Mouse (Mus musculus) embryonic fibroblast, embryonic 13.5 days (primary cell): Measurements from ENCODE around the gene Ibtk. TPM values are rescaled to one million over a fixed set of nuclear protein-coding genes. Genes with fewer than 3 reads are reported as not detected.
"Not testable (repeated sequence)": the region's sequence is repeated elsewhere in the genome, so short reads cannot be mapped to it uniquely, and the experiment has no call there.

Source experiments
- H3K27ac ChIP-seq: 2 replicates; pipeline ENCODE4 v1.5.1; 2012; ENCODE audit warnings: low read length, control low read depth, inconsistent platforms; ENCODE audit not compliant: insufficient read depth
- H3K4me1 ChIP-seq: 2 replicates; pipeline ENCODE4 v1.6.1; 2011; ENCODE audit warnings: low read length; ENCODE audit not compliant: control insufficient read depth, insufficient read depth
- H3K4me3 ChIP-seq: 2 replicates; pipeline ENCODE4 v1.5.1; 2011; ENCODE audit warnings: mild to moderate bottlenecking, control low read depth, low read length; ENCODE audit not compliant: insufficient read depth
- CTCF ChIP-seq: IDR thresholded peaks from 2 replicates; pipeline ENCODE4 v1.5.1; 2011; ENCODE audit warnings: mild to moderate bottlenecking, control low read depth, low read length, moderate library complexity, borderline replicate concordance; ENCODE audit not compliant: insufficient read depth
- POLR2A ChIP-seq: IDR thresholded peaks from 2 replicates; pipeline ENCODE4 v1.6.1; 2011; ENCODE audit warnings: low read depth, mild to moderate bottlenecking, control low read depth, low read length, moderate library complexity
- polyA plus RNA-seq: library from polyadenylated mRNA; stranded (reverse); fragments of >200 nt; gene quantifications from 2 replicates; pipeline ENCODE4 v1.2.4, GENCODE M21; 2011; ENCODE audit warnings: low read depth; ENCODE audit not compliant: missing spikeins, insufficient read length

The Ibtk gene
- 28.8 and 38.7 TPM in 2 replicates for polyA plus RNA-seq

DNA sequence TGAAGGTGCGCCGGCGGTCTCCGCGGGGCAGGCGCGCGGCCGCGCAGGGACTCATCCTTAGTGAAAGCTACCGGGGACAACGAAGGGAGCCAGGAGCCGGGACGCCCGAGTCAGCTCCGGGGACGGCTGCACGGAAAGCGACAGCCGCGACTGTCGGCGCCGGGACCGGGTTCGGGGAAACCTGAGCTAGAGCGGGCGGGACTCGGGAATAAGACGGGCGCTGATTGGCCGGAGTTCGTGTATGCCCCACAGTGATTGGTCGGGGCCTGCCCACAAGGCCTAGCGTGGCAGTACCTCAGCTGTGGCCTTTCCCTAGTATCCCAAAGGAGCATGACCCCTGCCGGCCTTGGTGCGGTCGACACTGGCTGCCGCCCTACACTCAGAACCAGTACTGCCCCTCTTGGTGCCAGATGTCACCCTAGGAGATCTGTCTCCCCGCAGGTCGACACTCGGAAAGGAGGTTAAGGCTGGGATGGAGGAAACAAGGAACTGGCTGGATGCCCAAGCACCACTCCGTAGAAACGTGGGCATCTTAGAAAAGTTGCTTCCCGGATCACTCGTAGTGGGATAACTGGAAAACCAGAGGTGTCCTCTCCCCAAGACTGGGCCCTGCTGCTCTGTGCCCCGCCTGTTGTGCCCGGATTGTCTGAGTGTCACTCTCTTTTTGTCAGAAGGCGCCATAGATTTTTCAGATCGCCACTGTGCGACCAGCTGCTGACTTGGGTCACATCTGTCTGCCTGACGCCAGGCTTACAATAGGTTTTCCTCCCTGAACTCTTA is at the start of gene Ibtk:
Ibtk (minus strand) TSS at position 193 of the 780 bp plus-strand sequence.
- peak within 1 kb of the TSS; percentile 67 for H3K27ac ChIP-seq
- peaks cover 5% of the 10 kb centered on the region for H3K4me1 ChIP-seq
- TF ChIP-seq POLR2A (peak; percentile 91), CTCF (no peak; the same call in 1 of the 2 replicates)
- H3K4me3 ChIP-seq, result peak within 1 kb of the TSS; percentile 89

DNA sequence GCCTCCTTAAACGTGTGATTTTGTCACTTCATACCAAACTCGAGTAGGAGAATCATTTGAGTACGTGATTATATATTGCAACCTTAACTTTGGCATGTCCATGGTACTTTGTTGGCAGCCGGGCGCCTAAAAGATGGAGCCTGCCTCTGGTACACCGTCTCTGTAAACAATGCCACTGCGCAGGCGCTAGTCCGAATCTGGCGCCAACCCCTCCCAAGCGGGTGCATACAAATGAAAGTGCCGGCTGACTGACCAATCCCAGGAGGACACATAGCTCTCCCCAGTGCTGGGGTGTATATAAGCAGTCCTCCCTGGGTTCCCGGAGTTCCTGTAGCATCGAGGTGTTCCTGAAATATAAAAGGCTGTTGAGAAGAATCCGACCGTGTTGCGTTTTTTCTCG is 42.4 kb upstream of the Ibtk start:
- not testable (repeated sequence) for H3K4me3 ChIP-seq, H3K4me1 ChIP-seq, H3K27ac ChIP-seq

- Histone ChIP-seq H3K4me1 (no peaks in the 10 kb centered on the region), H3K4me3 (no peak overlapping the region), H3K27ac (no peak overlapping the region)
- no peak for TF ChIP-seq POLR2A
- TF ChIP-seq CTCF, result no peak
These were observed 31.1 kb upstream of the Ibtk start for GRCm38 (mm10) chr9:85780249-85780648.

- no peak overlapping the region for H3K4me3 ChIP-seq
- no peaks in the 10 kb centered on the region for H3K4me1 ChIP-seq
- H3K27ac ChIP-seq, result no peak overlapping the region
- TF ChIP-seq CTCF (no peak), POLR2A (no peak)
These were observed 30.3 kb upstream of the Ibtk start for GRCm38 (mm10) chr9:85779458-85779857.

- Histone ChIP-seq H3K4me1 (no peaks in the 10 kb centered on the region), H3K27ac (no peak overlapping the region), H3K4me3 (no peak overlapping the region)
- TF ChIP-seq POLR2A (no peak), CTCF (no peak)
These were observed 28.4 kb upstream of the Ibtk start for GRCm38 (mm10) chr9:85777544-85777943.

DNA sequence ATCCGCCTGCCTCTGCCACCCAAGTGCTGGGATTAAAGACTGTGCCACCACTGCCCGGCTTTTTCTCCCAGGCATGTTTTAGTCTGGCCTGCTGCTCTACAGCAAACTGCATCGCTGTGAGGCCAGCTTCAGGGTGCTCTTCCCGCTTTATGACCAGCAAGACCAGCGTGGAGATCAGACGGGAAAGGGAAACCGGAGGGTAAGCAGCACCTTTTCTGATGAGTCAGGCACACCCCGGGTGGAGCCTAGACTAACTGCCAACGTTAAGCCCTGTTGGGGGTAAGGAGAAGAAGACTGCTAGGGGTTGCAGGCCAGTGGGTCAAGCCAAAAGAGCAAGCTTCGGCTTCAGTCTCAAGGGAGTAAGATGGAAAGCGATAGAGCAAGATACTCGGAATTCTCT is 23.1 kb upstream of the Ibtk start:
- Histone ChIP-seq H3K4me3 (no peak overlapping the region), H3K27ac (no peak overlapping the region), H3K4me1 (peaks cover 2% of the 10 kb centered on the region; the same call in 1 of the 2 replicates)
- TF ChIP-seq POLR2A, result no peak
- TF ChIP-seq CTCF, result no peak

DNA sequence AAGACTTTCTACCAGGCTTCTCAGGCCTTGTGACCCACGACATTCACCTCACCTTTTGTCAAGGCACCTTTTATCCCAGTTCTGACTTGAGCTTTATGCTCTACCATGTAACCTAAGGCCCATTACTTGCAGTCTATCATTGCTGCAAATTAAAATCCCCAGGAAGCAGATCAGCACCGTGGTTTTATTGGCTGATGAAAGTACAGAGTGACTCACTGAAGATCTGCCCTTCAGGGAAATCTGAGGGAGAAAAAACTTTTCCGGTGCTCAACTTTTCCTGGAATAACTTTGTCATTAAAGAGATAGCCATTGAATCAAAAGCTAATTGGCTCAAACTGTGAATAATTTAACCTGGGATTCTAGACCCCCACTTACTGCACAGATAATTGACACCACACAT is 22.3 kb upstream of the Ibtk start:
- no peak for TF ChIP-seq POLR2A
- no peak for TF ChIP-seq CTCF
- Histone ChIP-seq H3K4me3 (no peak overlapping the region), H3K27ac (no peak overlapping the region; the same call in 1 of the 2 replicates)

DNA sequence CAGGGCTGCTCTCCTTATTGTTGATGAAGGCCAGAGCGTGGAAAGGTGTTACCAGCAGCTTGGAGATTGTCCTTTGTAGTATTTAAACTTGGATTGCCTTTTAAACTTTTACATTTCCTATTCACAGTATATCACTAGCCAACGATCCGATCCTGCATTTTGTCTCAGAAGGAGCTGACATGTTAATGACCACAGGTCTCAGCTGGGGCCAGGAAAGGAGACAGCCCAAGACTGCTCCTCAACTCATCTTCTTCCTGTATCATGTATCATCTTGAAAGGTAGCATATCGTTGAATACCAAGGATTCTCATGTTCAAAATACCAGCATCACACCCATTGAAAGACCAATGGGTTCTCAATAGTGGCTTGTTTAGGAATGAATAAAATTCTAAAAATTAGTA is 21.2 kb upstream of the Ibtk start:
- Histone ChIP-seq H3K4me3 (no peak overlapping the region), H3K27ac (no peak overlapping the region), H3K4me1 (peaks cover 2% of the 10 kb centered on the region; the same call in 1 of the 2 replicates)
- no peak for TF ChIP-seq CTCF
- TF ChIP-seq POLR2A, result no peak

More for the DNA sequence above, 22.3 kb upstream of the Ibtk start:
- peaks cover 2% of the 10 kb centered on the region; the same call in 1 of the 2 replicates for H3K4me1 ChIP-seq

DNA sequence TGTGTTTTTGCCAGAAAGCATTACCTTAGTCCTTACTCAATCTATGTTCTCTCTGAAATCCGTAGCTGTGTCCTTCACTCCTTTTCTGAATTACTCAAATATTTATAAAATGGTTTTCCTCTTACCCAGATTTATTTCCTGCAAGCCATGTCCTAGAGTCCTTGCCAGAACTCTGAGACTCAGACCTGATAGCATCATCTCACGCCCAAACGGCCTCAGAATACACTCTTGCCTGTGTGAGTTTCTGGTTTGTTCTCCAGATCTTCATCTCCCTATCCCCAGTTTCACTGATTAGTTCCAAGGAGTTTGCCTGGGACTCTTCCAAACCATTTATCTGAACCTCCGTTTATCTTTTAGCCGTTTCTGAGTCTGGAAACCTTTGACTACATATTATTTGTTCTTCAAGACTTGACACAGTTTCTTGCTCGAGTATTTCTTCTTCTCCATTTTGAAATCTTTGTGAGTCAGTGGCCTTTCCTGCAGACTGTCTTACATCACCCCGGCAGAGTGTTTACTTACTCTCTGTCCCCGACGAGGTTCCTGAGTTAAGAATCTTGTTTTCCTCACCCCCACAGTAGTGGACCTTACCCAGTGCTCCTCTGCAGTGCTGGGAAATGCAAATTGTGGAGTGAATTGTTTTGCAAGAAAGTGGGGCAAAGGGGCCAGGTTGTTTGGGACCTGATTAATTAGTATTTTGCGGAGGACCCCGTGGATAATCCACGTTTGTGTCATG is 20.1 kb upstream of the Ibtk start:
- H3K27ac ChIP-seq, result peak overlapping the region; percentile 19; the same call in 1 of the 2 replicates
- peaks cover 2% of the 10 kb centered on the region; the same call in 1 of the 2 replicates for H3K4me1 ChIP-seq
- TF ChIP-seq CTCF (no peak), POLR2A (no peak)
- no peak overlapping the region for H3K4me3 ChIP-seq

- TF ChIP-seq CTCF (no peak), POLR2A (no peak)
- Histone ChIP-seq H3K27ac (no peak overlapping the region), H3K4me1 (peaks cover 2% of the 10 kb centered on the region; the same call in 1 of the 2 replicates), H3K4me3 (no peak overlapping the region)
These were observed 18.1 kb upstream of the Ibtk start for GRCm38 (mm10) chr9:85767255-85767654.

- TF ChIP-seq CTCF (no peak), POLR2A (no peak)
- H3K4me1 ChIP-seq, result no peaks in the 10 kb centered on the region
- H3K4me3 ChIP-seq, result no peak overlapping the region
- no peak overlapping the region for H3K27ac ChIP-seq
These were observed 13.3 kb upstream of the Ibtk start for GRCm38 (mm10) chr9:85762476-85762875.
